Mouse (Mus musculus) CH12.LX (cell line): Measurements from ENCODE around the gene Atp7b. TPM values are rescaled to one million over a fixed set of nuclear protein-coding genes. Genes with fewer than 3 reads are reported as not detected.

Source experiments
- DNase-seq: peaks from one replicate; pipeline ENCODE4 v3.0.0-alpha.2; 2013; ENCODE audit errors: extremely low read depth
- H3K27ac ChIP-seq: 2 replicates; pipeline ENCODE4 v1.5.1; 2012; ENCODE audit warnings: low read depth, mild to moderate bottlenecking, control low read depth, moderate library complexity; ENCODE audit not compliant: insufficient read depth
- H3K27me3 ChIP-seq: replicated peaks from 2 replicates; pipeline ENCODE3; 2012; ENCODE audit warnings: inconsistent platforms
- H3K36me3 ChIP-seq, 2 experiments: replicated peaks in 1 of 2; 2 replicates each; pipeline versions ENCODE3 to v1.6.1; 2012; ENCODE audit warnings: inconsistent platforms in 1 of 2, low read length in 1 of 2, mild to moderate bottlenecking in 1 of 2, mixed read lengths in 1 of 2, moderate library complexity in 1 of 2; ENCODE audit not compliant: control insufficient read depth in 1 of 2, insufficient read depth in 1 of 2
- H3K4me1 ChIP-seq, 2 experiments: 2 replicates each; pipeline ENCODE4 v1.6.1; 2012; ENCODE audit warnings: inconsistent platforms in 1 of 2, moderate library complexity in 1 of 2; ENCODE audit not compliant: insufficient read depth in 2 of 2, control insufficient read depth in 1 of 2
- H3K4me2 ChIP-seq: 2 replicates; pipeline ENCODE4 v1.6.1; 2012; ENCODE audit warnings: low read depth, mild to moderate bottlenecking, control low read depth; ENCODE audit not compliant: poor library complexity, insufficient read depth, severe bottlenecking
- H3K4me3 ChIP-seq, 3 experiments: fragments of 150-350 bp in 1 of 3; sonication (generic) in 1 of 3; replicated peaks in 1 of 3; 2 replicates each; pipeline versions ENCODE3 to v1.5.1; 2011 to 2012; ENCODE audit warnings: low read depth in 2 of 3, low read length in 2 of 3, mild to moderate bottlenecking in 2 of 3, moderate library complexity in 2 of 3, control low read depth in 1 of 3, improper control_type of control experiment in 1 of 3, inconsistent platforms in 1 of 3, mixed read lengths in 1 of 3; ENCODE audit not compliant: poor library complexity in 1 of 3
- H3K79me2 ChIP-seq: replicated peaks from 2 replicates; pipeline ENCODE4 v1.6.1; 2012; ENCODE audit warnings: mild to moderate bottlenecking, moderate library complexity; ENCODE audit not compliant: control insufficient read depth, poor library complexity, insufficient read depth, severe bottlenecking; ENCODE audit errors: extremely low read depth
- H3K9ac ChIP-seq: 2 replicates; pipeline ENCODE4 v1.6.1; 2012; ENCODE audit warnings: low read depth, mild to moderate bottlenecking, control low read depth, moderate library complexity; ENCODE audit not compliant: insufficient read depth
- H3K9me3 ChIP-seq: replicated peaks from 2 replicates; pipeline ENCODE3; 2012; ENCODE audit warnings: low read length, inconsistent platforms, mixed read lengths
- BHLHE40 ChIP-seq: IDR thresholded peaks from 2 replicates; pipeline ENCODE4 v1.6.1; 2011; ENCODE audit warnings: mild to moderate bottlenecking, low read depth, low read length, improper control_type of control experiment
- CHD1 ChIP-seq: IDR thresholded peaks from 2 replicates; pipeline ENCODE4 v1.6.1; 2012; ENCODE audit warnings: low read depth, low read length, improper control_type of control experiment, inconsistent platforms
- CHD2 ChIP-seq: IDR thresholded peaks from 2 replicates; pipeline ENCODE4 v1.6.1; 2011; ENCODE audit warnings: low read length, improper control_type of control experiment
- CTCF ChIP-seq, 2 experiments: IDR thresholded peaks in 1 of 2; conservative IDR thresholded peaks in 1 of 2; 2 replicates each; pipeline ENCODE4 v1.5.1; 2011 to 2012; ENCODE audit warnings: low read depth in 2 of 2, low read length in 2 of 2, improper control_type of control experiment in 1 of 2, inconsistent platforms in 1 of 2, mild to moderate bottlenecking in 1 of 2, moderate library complexity in 1 of 2
- ELF1 ChIP-seq: IDR thresholded peaks from 2 replicates; pipeline ENCODE4 v1.6.1; 2014; ENCODE audit warnings: low read depth, mild to moderate bottlenecking, inconsistent platforms, low read length, improper control_type of control experiment
- HCFC1 ChIP-seq: IDR thresholded peaks from 2 replicates; pipeline ENCODE4 v1.6.1; 2012; ENCODE audit warnings: low read depth, mild to moderate bottlenecking, inconsistent platforms, low read length, improper control_type of control experiment
- JUN ChIP-seq: IDR thresholded peaks from 2 replicates; pipeline ENCODE4 v1.6.1; 2011; ENCODE audit warnings: low read depth, mild to moderate bottlenecking, low read length, improper control_type of control experiment, moderate library complexity; ENCODE audit not compliant: insufficient read depth
- JUND ChIP-seq: conservative IDR thresholded peaks from 2 replicates; pipeline ENCODE4 v1.6.1; 2011; ENCODE audit warnings: low read depth, low read length, improper control_type of control experiment
- MAFK ChIP-seq: IDR thresholded peaks from 2 replicates; pipeline ENCODE4 v1.6.1; 2011; ENCODE audit warnings: low read length, improper control_type of control experiment; ENCODE audit not compliant: insufficient replicate concordance
- MAX ChIP-seq: IDR thresholded peaks from 2 replicates; pipeline ENCODE4 v1.6.1; 2011; ENCODE audit warnings: low read length, improper control_type of control experiment
- MEF2A ChIP-seq: IDR thresholded peaks from 2 replicates; pipeline ENCODE4 v1.6.1; 2014; ENCODE audit warnings: low read depth, mild to moderate bottlenecking, inconsistent platforms, low read length, improper control_type of control experiment, borderline replicate concordance
- MXI1 ChIP-seq: IDR thresholded peaks from 2 replicates; pipeline ENCODE4 v1.6.1; 2011; ENCODE audit warnings: mild to moderate bottlenecking, low read depth, low read length, improper control_type of control experiment
- MYC ChIP-seq: IDR thresholded peaks from 2 replicates; pipeline ENCODE4 v1.6.1; 2011; ENCODE audit warnings: low read depth, mild to moderate bottlenecking, improper control_type of control experiment, low read length
- NELFE ChIP-seq: IDR thresholded peaks from 2 replicates; pipeline ENCODE4 v1.6.1; 2011; ENCODE audit warnings: low read depth, low read length, improper control_type of control experiment
- PAX5 ChIP-seq: IDR thresholded peaks from 2 replicates; pipeline ENCODE4 v1.6.1; 2012; ENCODE audit warnings: low read length, inconsistent platforms, mixed read lengths
- POLR2A ChIP-seq: IDR thresholded peaks from 2 replicates; pipeline ENCODE4 v1.6.1; 2011; ENCODE audit warnings: low read depth, mild to moderate bottlenecking, improper control_type of control experiment, low read length
- RAD21 ChIP-seq: IDR thresholded peaks from 2 replicates; pipeline ENCODE4 v1.6.1; 2011; ENCODE audit warnings: low read depth, mild to moderate bottlenecking, low read length, improper control_type of control experiment, moderate library complexity
- SIN3A ChIP-seq: IDR thresholded peaks from 2 replicates; pipeline ENCODE4 v1.6.1; 2012; ENCODE audit warnings: low read length, improper control_type of control experiment, inconsistent platforms
- SMC3 ChIP-seq: IDR thresholded peaks from 2 replicates; pipeline ENCODE4 v1.6.1; 2011; ENCODE audit warnings: low read depth, low read length, improper control_type of control experiment
- TBP ChIP-seq: conservative IDR thresholded peaks from 2 replicates; pipeline ENCODE4 v1.6.1; 2011; ENCODE audit warnings: low read depth, low read length, improper control_type of control experiment
- USF2 ChIP-seq: conservative IDR thresholded peaks from 2 replicates; pipeline ENCODE4 v1.6.1; 2011; ENCODE audit warnings: low read depth, low read length, improper control_type of control experiment
- ZC3H11A ChIP-seq: IDR thresholded peaks from 2 replicates; pipeline ENCODE4 v1.6.1; 2012; ENCODE audit warnings: low read depth, mild to moderate bottlenecking, inconsistent platforms, low read length, improper control_type of control experiment
- ZMIZ1 ChIP-seq: IDR thresholded peaks from 2 replicates; pipeline ENCODE4 v1.6.1; 2012; ENCODE audit warnings: low read depth, mild to moderate bottlenecking, inconsistent platforms, low read length, improper control_type of control experiment
- ZNF384 ChIP-seq: IDR thresholded peaks from 2 replicates; pipeline ENCODE4 v1.6.1; 2012; ENCODE audit warnings: low read depth, low read length, improper control_type of control experiment, inconsistent platforms
- dilution Hi-C: fragments of 300-500 bp; cut with MboI; formaldehyde crosslinking; loops from 2 replicates; pipeline ENCODE4 v1.14.3; 2020; ENCODE audit warnings: low sequenced_read_pairs; ENCODE audit not compliant: extremely low pct_unique_long_range_greater_than_20kb, extremely low pct_ligation_motif_present
- in situ Hi-C: fragments of 300-500 bp; cut with MboI; formaldehyde crosslinking; loops from 3 replicates; pipeline ENCODE4 v1.14.3; 2019; ENCODE audit warnings: low sequenced_read_pairs, low pct_ligation_motif_present, low pct_unique_long_range_greater_than_20kb, mixed read lengths
- polyA plus RNA-seq: library from polyadenylated mRNA; unstranded; fragments of >175 nt; gene quantifications from 2 replicates; pipeline ENCODE4 v1.2.1, GENCODE M21; 2012; ENCODE audit warnings: low read depth; ENCODE audit not compliant: insufficient read length
- total RNA-seq, 2 experiments: library from RNA; depleted of rRNA; stranded (reverse); fragments of 300-350 nt in 1 of 2; fragments of >200 nt in 1 of 2; gene quantifications; 2 replicates each; pipeline ENCODE4 v1.2.3; 2012 to 2014

Gene Atp7b
- total and polyA plus RNA-seq, 3 experiments: 0.51 to 3.1 (median 1.2) TPM

- in situ Hi-C loops: loop anchor here (25.0 kb wide), 1 partner anchor 204 kb away; no protein-coding TSS in a partner anchor
- H3K9ac ChIP-seq: no peak overlapping the region
Measured at GRCm38 (mm10) chr8:21966646-21967045, 93.5 kb downstream of the Atp7b start.

DNA sequence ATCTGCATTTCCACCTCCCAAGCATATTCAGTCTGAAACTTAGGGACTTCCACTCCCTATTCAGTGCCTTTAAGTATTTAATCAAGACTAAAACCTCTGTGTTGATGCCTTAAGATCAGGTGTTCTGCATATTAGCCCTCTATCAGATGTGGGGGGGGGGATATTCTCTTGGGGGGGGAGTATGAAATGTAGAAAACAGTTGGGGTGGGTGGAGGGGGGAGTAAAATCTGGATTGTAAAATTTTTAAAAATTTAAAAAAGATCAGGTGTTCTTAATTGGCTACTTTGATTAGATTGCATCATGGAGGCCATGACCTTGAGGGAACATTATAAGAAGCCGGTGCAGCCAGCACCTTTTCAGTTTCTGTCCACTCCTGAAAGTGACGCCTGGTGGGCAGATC, 101.7 kb downstream of the Atp7b start, which contains the start of gene Fam90a1a:
TSS of gene Fam90a1a (plus strand) at position 301 of the 400 bp plus-strand sequence.
- no peak within 1 kb of the TSS for H3K4me3 ChIP-seq
- H3K4me1 ChIP-seq: no peaks in the 10 kb centered on the region
- dilution Hi-C loops: no loop called here
- no peaks in the 10 kb centered on the region for H3K36me3 ChIP-seq
- H3K4me2 ChIP-seq: no peak within 1 kb of the TSS
- H3K9ac ChIP-seq: no peak within 1 kb of the TSS
- DNase-seq: no peak
- no peaks in the 10 kb centered on the region for H3K79me2 ChIP-seq
- in situ Hi-C loops: loop anchor here (25.0 kb wide), 1 partner anchor 196 kb away; no protein-coding TSS in a partner anchor
- peaks cover 59% of the 10 kb centered on the region for H3K27me3 ChIP-seq
- H3K9me3 ChIP-seq: no peaks in the 10 kb centered on the region
- H3K27ac ChIP-seq: no peak within 1 kb of the TSS
- no peak for TF ChIP-seq CTCF (conservative IDR thresholded peaks at IDR 0.05 in 1 of 2, IDR thresholded peaks at IDR 0.05 in 1 of 2; ENCODE audit: low read depth in 2 of 2, low read length in 2 of 2)
- no peak for TF ChIP-seq CHD2
- TF ChIP-seq ZMIZ1: no peak
- TF ChIP-seq PAX5: no peak
- TF ChIP-seq ZNF384: no peak
- TF ChIP-seq JUN: no peak
- TF ChIP-seq HCFC1: no peak
- no peak for TF ChIP-seq CHD1
- TF ChIP-seq POLR2A: no peak
- no peak for TF ChIP-seq TBP
- TF ChIP-seq SMC3: no peak
- TF ChIP-seq ELF1: no peak
- no peak for TF ChIP-seq ZC3H11A
- TF ChIP-seq SIN3A: no peak
- no peak for TF ChIP-seq MAFK

More at GRCm38 (mm10) chr8:21966646-21967045, 93.5 kb downstream of the Atp7b start:
- TF ChIP-seq MXI1 (no peak), NELFE (no peak), ELF1 (no peak), MAFK (no peak), JUN (no peak), JUND (no peak), CHD2 (no peak), BHLHE40 (no peak), ZNF384 (no peak), MAX (no peak), TBP (no peak), MYC (no peak), MEF2A (no peak), RAD21 (no peak), USF2 (no peak)
- Histone ChIP-seq H3K4me1 (no peaks in the 10 kb centered on the region), H3K27me3 (peaks cover 85% of the 10 kb centered on the region), H3K9me3 (no peaks in the 10 kb centered on the region), H3K36me3 (no peaks in the 10 kb centered on the region), H3K27ac (no peak overlapping the region), H3K79me2 (no peaks in the 10 kb centered on the region), H3K4me2 (no peak overlapping the region), H3K4me3 (no peak overlapping the region)
- DNase-seq: no peak
- dilution Hi-C loops: no loop called here
